Mouse (Mus musculus): ENCODE results near the gene 2900026A02Rik. TPM values are rescaled to one million over a fixed set of nuclear protein-coding genes. Genes with fewer than 3 reads are reported as not detected.

The 2900026A02Rik gene
- polyA plus RNA-seq, 1 experiment from 2014 or later = 2.2 TPM

DNA sequence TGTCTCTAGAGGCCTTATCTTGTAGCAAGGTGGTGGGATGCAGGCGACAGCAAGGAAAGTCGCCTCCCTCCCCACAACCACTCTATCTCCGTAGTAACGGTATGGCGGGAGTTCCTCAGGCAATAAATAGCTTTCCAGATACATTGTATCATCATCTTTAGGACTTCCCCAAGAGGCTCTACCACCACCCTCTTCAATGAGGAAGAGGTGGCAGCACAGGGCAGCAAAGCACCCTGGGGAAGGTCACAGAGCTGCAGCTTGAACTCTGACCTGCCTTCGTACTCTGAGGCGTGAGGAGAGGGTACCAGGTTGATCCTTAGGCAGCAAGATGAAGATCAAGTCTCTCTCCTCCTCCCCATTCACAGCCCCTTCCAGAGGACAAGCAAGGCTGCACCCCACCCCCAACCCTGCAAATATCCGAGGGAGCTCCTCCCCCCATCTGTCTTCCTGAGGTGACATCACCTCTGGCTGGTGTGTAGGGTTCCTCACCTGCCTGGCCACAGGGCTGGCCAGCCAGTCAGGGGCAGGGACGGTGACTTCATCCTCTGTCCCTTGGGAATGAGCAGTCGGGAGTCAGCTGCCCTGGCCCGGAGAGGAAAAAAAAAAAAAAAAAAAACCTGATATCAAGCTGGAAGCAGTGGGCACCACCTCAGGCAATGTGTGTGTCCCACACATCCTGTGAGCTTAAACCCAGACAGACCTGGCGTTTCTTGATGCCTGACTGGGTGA lies 98.5 kb downstream of the 2900026A02Rik start:
- H3K36me3 ChIP-seq (ENCODE audit: control insufficient read depth, insufficient read depth, low read length) = no peaks in the 10 kb centered on the region
- H3K9ac ChIP-seq (ENCODE audit: low read depth, low read length) = no peak overlapping the region
- 26% methylated on average over 12 of the region's 12 CpGs for WGBS
- peaks cover 49% of the 10 kb centered on the region for H3K4me1 ChIP-seq (replicated peaks; ENCODE audit: control insufficient read depth, insufficient read depth, low read length)
- DNase-seq (ENCODE audit: low spot score) (no peak), ATAC-seq (replicated peaks; ENCODE audit: low FRiP score) (no peak)
- H3K27ac ChIP-seq (ENCODE audit: low read depth, low read length) = no peak overlapping the region; the same call in 1 of the 2 replicates
- no peak overlapping the region; the same call in 1 of the 2 replicates for H3K4me2 ChIP-seq
- no peaks in the 10 kb centered on the region for H3K9me3 ChIP-seq (ENCODE audit: control insufficient read depth, low read length)
- H3K27me3 ChIP-seq (replicated peaks; ENCODE audit: control insufficient read depth, insufficient read depth, low read length) = no peaks in the 10 kb centered on the region
- H3K4me3 ChIP-seq (ENCODE audit: low read depth, low read length) = no peak overlapping the region

DNA sequence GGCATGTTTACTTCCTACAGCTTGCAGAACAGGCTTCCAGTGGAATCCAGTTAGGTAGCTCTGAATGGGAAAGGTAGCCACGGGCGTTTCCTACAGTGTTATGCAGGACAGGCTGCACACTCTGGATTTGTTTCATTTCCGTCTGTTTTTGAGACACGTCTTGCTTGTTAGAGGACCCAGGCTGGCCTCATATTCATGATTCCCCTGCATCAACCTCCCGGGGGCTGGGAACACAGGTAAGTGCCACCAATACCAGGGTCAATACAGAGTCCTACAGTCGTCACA lies 99.5 kb downstream of the 2900026A02Rik start:
- DNase-seq (ENCODE audit: low spot score) = no peak
- WGBS = 68% methylated on average over 6 of the region's 6 CpGs
- Histone ChIP-seq H3K4me1 (replicated peaks; ENCODE audit: control insufficient read depth, insufficient read depth, low read length) (peaks cover 49% of the 10 kb centered on the region), H3K9me3 (ENCODE audit: control insufficient read depth, low read length) (no peaks in the 10 kb centered on the region), H3K9ac (ENCODE audit: low read depth, low read length) (0 out of 2 replicates have a peak overlapping the region, but pooled peaks have one; percentile 34), H3K36me3 (ENCODE audit: control insufficient read depth, insufficient read depth, low read length) (no peaks in the 10 kb centered on the region), H3K27me3 (replicated peaks; ENCODE audit: control insufficient read depth, insufficient read depth, low read length) (no peaks in the 10 kb centered on the region), H3K4me3 (ENCODE audit: low read depth, low read length) (no peak overlapping the region), H3K27ac (ENCODE audit: low read depth, low read length) (no peak overlapping the region), H3K4me2 (no peak overlapping the region)
- ATAC-seq (replicated peaks; ENCODE audit: low FRiP score) = no peak

DNA sequence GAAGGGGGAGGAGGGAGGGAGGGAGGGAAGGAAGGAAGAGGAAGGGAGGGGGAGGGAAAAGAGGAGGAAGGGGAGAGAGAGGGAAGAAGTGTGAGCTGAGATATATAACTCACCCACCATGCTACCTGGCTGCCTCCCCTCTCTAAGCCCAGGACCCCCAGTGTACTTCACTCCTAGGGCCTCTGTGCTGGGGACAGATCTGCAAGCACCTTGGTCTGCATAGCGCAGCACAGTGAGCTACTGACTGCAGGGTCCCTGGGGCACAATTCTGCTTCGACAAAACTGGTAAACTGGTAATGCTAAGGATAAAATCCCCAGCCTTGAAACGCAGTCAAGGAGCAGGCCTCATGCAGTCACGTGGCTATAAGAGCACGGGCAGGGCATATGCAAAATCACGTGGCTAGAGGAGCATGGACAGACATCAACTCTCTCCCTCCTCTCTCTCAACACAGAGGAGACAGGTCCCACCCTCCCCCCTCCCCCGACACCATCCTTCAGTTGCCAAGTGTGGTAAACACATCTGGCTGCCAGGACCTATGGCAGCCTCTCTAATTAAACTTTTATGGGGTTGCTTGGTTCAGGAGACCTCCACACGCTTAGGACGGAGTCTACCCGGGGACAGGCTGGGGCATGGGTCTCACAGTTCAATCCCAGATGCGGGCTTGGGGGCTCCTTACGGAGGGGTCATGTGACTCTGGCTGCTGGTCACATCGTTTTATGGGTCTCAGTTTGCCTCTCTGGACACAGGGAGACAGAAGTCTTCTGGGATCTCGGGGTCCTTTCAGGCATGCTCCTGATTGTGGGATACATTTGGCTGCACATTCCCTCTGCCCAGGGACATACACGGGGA lies 100.1 kb downstream of the 2900026A02Rik start:
- no peak overlapping the region; the same call in none of the 2 replicates for H3K4me2 ChIP-seq
- no peaks in the 10 kb centered on the region for H3K27me3 ChIP-seq (replicated peaks; ENCODE audit: control insufficient read depth, insufficient read depth, low read length)
- WGBS = 32% methylated on average over 15 of the region's 15 CpGs
- no peak overlapping the region for H3K4me3 ChIP-seq (ENCODE audit: low read depth, low read length)
- peaks cover 49% of the 10 kb centered on the region for H3K4me1 ChIP-seq (replicated peaks; ENCODE audit: control insufficient read depth, insufficient read depth, low read length)
- no peak for ATAC-seq (replicated peaks; ENCODE audit: low FRiP score)
- H3K9me3 ChIP-seq (ENCODE audit: control insufficient read depth, low read length) = no peaks in the 10 kb centered on the region
- H3K36me3 ChIP-seq (ENCODE audit: control insufficient read depth, insufficient read depth, low read length) = no peaks in the 10 kb centered on the region
- H3K27ac ChIP-seq (ENCODE audit: low read depth, low read length) = no peak overlapping the region
- DNase-seq (ENCODE audit: low spot score) = no peak
- 0 out of 2 replicates have a peak overlapping the region, but pooled peaks have one; percentile 34 for H3K9ac ChIP-seq (ENCODE audit: low read depth, low read length)

DNA sequence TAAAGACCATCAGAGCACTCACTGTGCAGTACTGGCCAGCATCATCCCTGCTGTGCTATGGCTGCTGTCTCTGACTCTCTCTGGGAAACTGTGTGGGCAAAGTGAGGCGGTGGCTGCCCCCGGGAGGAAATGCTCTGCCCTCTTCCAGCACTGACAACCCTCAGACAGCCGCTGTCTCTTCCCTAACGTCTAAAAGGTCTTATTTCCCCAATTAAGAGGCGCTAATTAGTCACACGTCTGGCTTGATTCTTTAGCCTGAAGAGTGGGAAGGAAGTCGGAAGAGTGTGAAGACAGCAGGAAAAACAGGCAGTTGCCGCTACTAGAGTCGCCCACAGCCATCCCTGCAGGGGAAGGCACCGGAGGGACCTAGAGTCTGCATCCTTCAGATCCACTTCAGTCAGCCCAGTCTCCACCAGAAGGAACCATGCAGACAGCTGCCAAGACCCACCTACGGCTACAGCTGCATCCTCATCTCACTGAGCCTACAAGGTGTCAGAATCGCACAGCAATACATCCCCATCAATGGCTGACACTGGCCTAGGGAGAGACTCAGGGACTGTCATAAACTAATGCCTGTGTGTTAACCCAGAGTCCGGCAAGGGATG lies 101.1 kb downstream of the 2900026A02Rik start:
- H3K4me3 ChIP-seq (ENCODE audit: low read depth, low read length) = peak overlapping the region; percentile 33
- peak overlapping the region; percentile 68 for H3K4me2 ChIP-seq
- WGBS = 19% methylated on average over 13 of the region's 13 CpGs

DNA sequence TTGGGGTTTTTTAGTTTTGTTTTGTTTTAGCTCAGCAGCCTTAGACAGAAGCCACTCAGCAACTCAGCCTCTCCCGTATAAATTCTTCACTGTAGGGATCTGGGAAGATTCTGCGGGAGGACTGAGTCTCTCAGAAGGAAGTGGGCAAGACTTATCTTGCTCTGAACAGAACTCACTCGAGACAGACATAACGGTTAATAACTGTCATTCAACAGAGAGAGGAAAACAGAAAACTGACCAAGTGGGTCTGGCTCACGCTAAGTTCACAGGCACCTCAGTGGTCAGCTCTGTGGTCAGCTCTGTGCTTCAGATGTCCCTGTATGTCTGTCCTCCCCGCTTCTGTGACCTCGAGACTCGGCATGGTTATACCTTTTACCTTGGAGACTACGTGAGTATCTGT lies 101.7 kb downstream of the 2900026A02Rik start:
- Histone ChIP-seq H3K27ac (ENCODE audit: low read depth, low read length) (peak overlapping the region; percentile 79), H3K27me3 (replicated peaks; ENCODE audit: control insufficient read depth, insufficient read depth, low read length) (no peaks in the 10 kb centered on the region), H3K9ac (ENCODE audit: low read depth, low read length) (peak overlapping the region; percentile 61), H3K36me3 (ENCODE audit: control insufficient read depth, insufficient read depth, low read length) (no peaks in the 10 kb centered on the region), H3K4me1 (replicated peaks; ENCODE audit: control insufficient read depth, insufficient read depth, low read length) (peaks cover 57% of the 10 kb centered on the region), H3K4me2 (peak overlapping the region; percentile 68), H3K9me3 (ENCODE audit: control insufficient read depth, low read length) (no peaks in the 10 kb centered on the region), H3K4me3 (ENCODE audit: low read depth, low read length) (peak overlapping the region; percentile 33)
- 27% methylated on average over 9 of the region's 9 CpGs for WGBS
- DNase-seq (ENCODE audit: low spot score) = no peak
- no peak for ATAC-seq (replicated peaks; ENCODE audit: low FRiP score)

More for the DNA sequence above, 101.1 kb downstream of the 2900026A02Rik start:
- Histone ChIP-seq H3K27ac (ENCODE audit: low read depth, low read length) (peak overlapping the region; percentile 79), H3K9ac (ENCODE audit: low read depth, low read length) (peak overlapping the region; percentile 61), H3K9me3 (ENCODE audit: control insufficient read depth, low read length) (no peaks in the 10 kb centered on the region), H3K36me3 (ENCODE audit: control insufficient read depth, insufficient read depth, low read length) (no peaks in the 10 kb centered on the region), H3K27me3 (replicated peaks; ENCODE audit: control insufficient read depth, insufficient read depth, low read length) (no peaks in the 10 kb centered on the region), H3K4me1 (replicated peaks; ENCODE audit: control insufficient read depth, insufficient read depth, low read length) (peaks cover 52% of the 10 kb centered on the region)
- DNase-seq (ENCODE audit: low spot score) = no peak
- ATAC-seq (replicated peaks; ENCODE audit: low FRiP score) = 0 out of 2 replicates have a peak, but pooled peaks have one; percentile 6

DNA sequence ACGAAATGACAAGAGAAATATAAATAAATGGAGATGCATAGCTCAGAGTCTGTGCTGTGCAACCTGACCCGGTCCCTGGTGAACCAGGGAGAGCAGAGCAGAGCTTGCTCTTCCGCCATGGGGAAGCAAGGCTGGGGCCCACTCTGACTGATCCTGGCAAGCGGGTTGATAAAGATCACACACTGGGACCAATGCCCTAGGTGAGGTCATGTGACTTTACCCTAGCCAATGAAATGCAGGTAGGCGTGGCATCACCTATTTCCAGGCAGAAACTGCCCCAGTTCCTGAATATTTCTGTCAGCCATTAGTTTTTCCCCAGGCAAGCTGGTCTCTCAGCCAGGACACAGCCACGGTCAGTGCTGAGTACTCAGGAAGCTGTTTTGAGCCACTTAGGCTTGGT lies 102.3 kb downstream of the 2900026A02Rik start:
- Histone ChIP-seq H3K27me3 (replicated peaks; ENCODE audit: control insufficient read depth, insufficient read depth, low read length) (no peaks in the 10 kb centered on the region), H3K4me2 (peak overlapping the region; percentile 68), H3K4me1 (replicated peaks; ENCODE audit: control insufficient read depth, insufficient read depth, low read length) (peaks cover 63% of the 10 kb centered on the region), H3K9me3 (ENCODE audit: control insufficient read depth, low read length) (no peaks in the 10 kb centered on the region), H3K36me3 (ENCODE audit: control insufficient read depth, insufficient read depth, low read length) (no peaks in the 10 kb centered on the region), H3K4me3 (ENCODE audit: low read depth, low read length) (peak overlapping the region; percentile 33), H3K27ac (ENCODE audit: low read depth, low read length) (peak overlapping the region; percentile 79), H3K9ac (ENCODE audit: low read depth, low read length) (peak overlapping the region; percentile 61)
- peak; percentile 45 for DNase-seq (ENCODE audit: low spot score)
- ATAC-seq (replicated peaks; ENCODE audit: low FRiP score) = peak; percentile 73
- 20% methylated on average over 6 of the region's 6 CpGs for WGBS

DNA sequence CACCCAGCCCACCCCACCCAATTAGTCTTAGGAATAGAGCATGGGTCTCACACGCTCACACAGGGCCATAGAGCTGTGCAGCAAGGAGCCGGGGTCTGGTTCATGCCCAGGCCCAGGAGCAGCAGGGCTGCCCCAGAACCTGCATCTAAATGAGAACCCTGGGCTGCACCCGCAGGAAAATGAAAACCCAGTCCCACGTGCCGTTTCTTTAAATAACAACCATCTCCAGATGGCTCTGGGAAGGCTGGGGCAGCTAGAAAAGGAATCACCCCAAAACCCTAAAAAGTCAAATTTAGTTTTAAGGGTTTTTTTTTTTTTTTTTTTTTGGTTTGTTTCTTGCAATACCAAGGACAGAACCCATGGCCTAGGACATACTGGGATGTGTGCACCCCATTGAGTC lies 103.7 kb downstream of the 2900026A02Rik start:
- Histone ChIP-seq H3K36me3 (ENCODE audit: control insufficient read depth, insufficient read depth, low read length) (no peaks in the 10 kb centered on the region), H3K4me3 (ENCODE audit: low read depth, low read length) (no peak overlapping the region), H3K9ac (ENCODE audit: low read depth, low read length) (no peak overlapping the region), H3K4me1 (replicated peaks; ENCODE audit: control insufficient read depth, insufficient read depth, low read length) (peaks cover 68% of the 10 kb centered on the region), H3K27ac (ENCODE audit: low read depth, low read length) (no peak overlapping the region), H3K9me3 (ENCODE audit: control insufficient read depth, low read length) (no peaks in the 10 kb centered on the region), H3K4me2 (no peak overlapping the region), H3K27me3 (replicated peaks; ENCODE audit: control insufficient read depth, insufficient read depth, low read length) (no peaks in the 10 kb centered on the region)
- DNase-seq (ENCODE audit: low spot score) (no peak), ATAC-seq (replicated peaks; ENCODE audit: low FRiP score) (no peak)
- WGBS = 88% methylated on average over 5 of the region's 5 CpGs

DNA sequence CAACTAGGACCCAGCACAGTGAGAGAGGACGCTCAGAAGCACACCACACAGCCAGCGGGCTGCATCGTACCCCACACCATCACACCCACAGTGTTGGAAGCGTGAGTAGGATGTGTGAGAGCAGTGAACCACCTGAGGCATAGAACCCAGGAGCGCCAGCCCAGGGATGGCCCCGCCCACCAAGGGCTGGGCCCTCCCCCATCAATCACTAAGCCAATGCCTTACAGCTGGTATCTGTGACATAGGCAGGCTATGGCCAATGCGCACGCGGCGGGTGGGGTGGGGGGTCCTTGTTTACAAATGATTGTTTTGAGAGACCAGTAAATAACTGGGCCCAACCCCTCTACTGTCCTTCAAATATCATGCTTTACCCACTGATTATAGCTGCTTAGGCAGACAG lies 105.1 kb downstream of the 2900026A02Rik start:
- H3K36me3 ChIP-seq (ENCODE audit: control insufficient read depth, insufficient read depth, low read length) = no peaks in the 10 kb centered on the region
- H3K4me2 ChIP-seq = no peak overlapping the region
- ATAC-seq (replicated peaks; ENCODE audit: low FRiP score) (no peak), DNase-seq (ENCODE audit: low spot score) (no peak)
- H3K4me3 ChIP-seq (ENCODE audit: low read depth, low read length) = no peak overlapping the region
- H3K27me3 ChIP-seq (replicated peaks; ENCODE audit: control insufficient read depth, insufficient read depth, low read length) = no peaks in the 10 kb centered on the region
- H3K27ac ChIP-seq (ENCODE audit: low read depth, low read length) = no peak overlapping the region
- no peak overlapping the region for H3K9ac ChIP-seq (ENCODE audit: low read depth, low read length)
- WGBS = 79% methylated on average over 10 of the region's 10 CpGs
- H3K4me1 ChIP-seq (replicated peaks; ENCODE audit: control insufficient read depth, insufficient read depth, low read length) = peaks cover 64% of the 10 kb centered on the region
- H3K9me3 ChIP-seq (ENCODE audit: control insufficient read depth, low read length) = no peaks in the 10 kb centered on the region

Data from liver, embryonic 11.5 days (tissue).